Mouse (Mus musculus) brain, embryonic 18.5 days (tissue): Measurements from ENCODE around the gene Ppm1j.
"Not testable (repeated sequence)": the region's sequence is repeated elsewhere in the genome, so short reads cannot be mapped to it uniquely, and the experiment has no call there.

Experiments
- DNase-seq: peaks from one replicate; pipeline ENCODE4 v3.0.0-alpha.2; 2012; ENCODE audit warnings: low read depth, low spot score

Ppm1j gene

GRCm38 (mm10) chr3:104780561-104781420 lies at the start of gene Ppm1j:
TSS of gene Ppm1j (plus strand) at chr3:104781056.
- DNase-seq: no peak

- DNase-seq: no peak
Observed at GRCm38 (mm10) chr3:104732907-104733306, 47.9 kb upstream of the Ppm1j start.

- no peak for DNase-seq
Observed at GRCm38 (mm10) chr3:104734654-104735053, 46.2 kb upstream of the Ppm1j start.

GRCm38 (mm10) chr3:104741954-104742353 lies 38.9 kb upstream of the Ppm1j start:
- no peak for DNase-seq

GRCm38 (mm10) chr3:104743161-104743560 lies 37.7 kb upstream of the Ppm1j start:
- DNase-seq: no peak

GRCm38 (mm10) chr3:104743864-104744263 lies 37.0 kb upstream of the Ppm1j start:
- DNase-seq: no peak

GRCm38 (mm10) chr3:104752845-104753244 lies 28.0 kb upstream of the Ppm1j start:
- not testable (repeated sequence) for DNase-seq

- no peak for DNase-seq
Observed at GRCm38 (mm10) chr3:104758406-104758805, 22.4 kb upstream of the Ppm1j start.

- no peak for DNase-seq
Observed at GRCm38 (mm10) chr3:104758869-104759268, 22.0 kb upstream of the Ppm1j start.

GRCm38 (mm10) chr3:104762103-104762863 lies 18.6 kb upstream of the Ppm1j start:
- not testable (repeated sequence) for DNase-seq

GRCm38 (mm10) chr3:104765021-104765420 lies 15.8 kb upstream of the Ppm1j start:
- no peak for DNase-seq

GRCm38 (mm10) chr3:104767141-104767540 lies 13.7 kb upstream of the Ppm1j start:
- DNase-seq: no peak

- no peak for DNase-seq
Observed at GRCm38 (mm10) chr3:104767716-104768115, 13.1 kb upstream of the Ppm1j start.

GRCm38 (mm10) chr3:104769135-104769534 lies 11.7 kb upstream of the Ppm1j start:
- no peak for DNase-seq

- no peak for DNase-seq
Observed at GRCm38 (mm10) chr3:104770035-104770434, 10.8 kb upstream of the Ppm1j start.

- no peak for DNase-seq
Observed at GRCm38 (mm10) chr3:104770918-104771317, 9.9 kb upstream of the Ppm1j start.

- no peak for DNase-seq
Observed at GRCm38 (mm10) chr3:104771460-104771859, 9.4 kb upstream of the Ppm1j start.

GRCm38 (mm10) chr3:104773301-104773700 lies 7.6 kb upstream of the Ppm1j start:
- no peak for DNase-seq

GRCm38 (mm10) chr3:104777342-104777741 lies 3.5 kb upstream of the Ppm1j start:
- DNase-seq: no peak

GRCm38 (mm10) chr3:104779949-104780348 lies 907 bp upstream of the Ppm1j start:
- DNase-seq: no peak

- no peak for DNase-seq
Observed at GRCm38 (mm10) chr3:104781471-104781903, 631 bp downstream of the Ppm1j start, which contains the start of gene Fam19a3. TSS of gene Fam19a3 (minus strand) at chr3:104781840.

- DNase-seq: no peak
Observed at GRCm38 (mm10) chr3:104782061-104782681, 1.3 kb downstream of the Ppm1j start.
